Mouse (Mus musculus) CH12.LX (cell line): ENCODE measurements around the gene Abr. TPM values are rescaled to one million over a fixed set of nuclear protein-coding genes. Genes with fewer than 3 reads are reported as not detected.
A peak's percentile ranks its signal among the peaks of the same experiment; 100 is the strongest.

Source experiments
- DNase-seq: peaks from one replicate; pipeline ENCODE4 v3.0.0-alpha.2; 2013; ENCODE audit errors: extremely low read depth
- H3K27ac ChIP-seq: 2 replicates; pipeline ENCODE4 v1.5.1; 2012; ENCODE audit warnings: low read depth, mild to moderate bottlenecking, control low read depth, moderate library complexity; ENCODE audit not compliant: insufficient read depth
- H3K27me3 ChIP-seq: replicated peaks from 2 replicates; pipeline ENCODE3; 2012; ENCODE audit warnings: inconsistent platforms
- H3K36me3 ChIP-seq, 2 experiments: replicated peaks in 1 of 2; 2 replicates each; pipeline versions ENCODE3 to v1.6.1; 2012; ENCODE audit warnings: inconsistent platforms in 1 of 2, low read length in 1 of 2, mild to moderate bottlenecking in 1 of 2, mixed read lengths in 1 of 2, moderate library complexity in 1 of 2; ENCODE audit not compliant: control insufficient read depth in 1 of 2, insufficient read depth in 1 of 2
- H3K4me1 ChIP-seq, 2 experiments: 2 replicates each; pipeline ENCODE4 v1.6.1; 2012; ENCODE audit warnings: inconsistent platforms in 1 of 2, moderate library complexity in 1 of 2; ENCODE audit not compliant: insufficient read depth in 2 of 2, control insufficient read depth in 1 of 2
- H3K4me2 ChIP-seq: 2 replicates; pipeline ENCODE4 v1.6.1; 2012; ENCODE audit warnings: low read depth, mild to moderate bottlenecking, control low read depth; ENCODE audit not compliant: poor library complexity, insufficient read depth, severe bottlenecking
- H3K4me3 ChIP-seq, 3 experiments: fragments of 150-350 bp in 1 of 3; sonication (generic) in 1 of 3; replicated peaks in 1 of 3; 2 replicates each; pipeline versions ENCODE3 to v1.5.1; 2011 to 2012; ENCODE audit warnings: low read depth in 2 of 3, low read length in 2 of 3, mild to moderate bottlenecking in 2 of 3, moderate library complexity in 2 of 3, control low read depth in 1 of 3, improper control_type of control experiment in 1 of 3, inconsistent platforms in 1 of 3, mixed read lengths in 1 of 3; ENCODE audit not compliant: poor library complexity in 1 of 3
- H3K79me2 ChIP-seq: replicated peaks from 2 replicates; pipeline ENCODE4 v1.6.1; 2012; ENCODE audit warnings: mild to moderate bottlenecking, moderate library complexity; ENCODE audit not compliant: control insufficient read depth, poor library complexity, insufficient read depth, severe bottlenecking; ENCODE audit errors: extremely low read depth
- H3K9ac ChIP-seq: 2 replicates; pipeline ENCODE4 v1.6.1; 2012; ENCODE audit warnings: low read depth, mild to moderate bottlenecking, control low read depth, moderate library complexity; ENCODE audit not compliant: insufficient read depth
- H3K9me3 ChIP-seq: replicated peaks from 2 replicates; pipeline ENCODE3; 2012; ENCODE audit warnings: low read length, inconsistent platforms, mixed read lengths
- BHLHE40 ChIP-seq: IDR thresholded peaks from 2 replicates; pipeline ENCODE4 v1.6.1; 2011; ENCODE audit warnings: mild to moderate bottlenecking, low read depth, low read length, improper control_type of control experiment
- E2F4 ChIP-seq: IDR thresholded peaks from 2 replicates; pipeline ENCODE4 v1.6.1; 2011; ENCODE audit warnings: low read depth, low read length, improper control_type of control experiment; ENCODE audit not compliant: insufficient replicate concordance
- EP300 ChIP-seq: IDR thresholded peaks from 2 replicates; pipeline ENCODE4 v1.6.1; 2011; ENCODE audit warnings: low read length, improper control_type of control experiment
- ETS1 ChIP-seq: conservative IDR thresholded peaks from 2 replicates; pipeline ENCODE4 v1.6.1; 2012; ENCODE audit warnings: low read depth, mild to moderate bottlenecking, inconsistent platforms, low read length, improper control_type of control experiment, moderate library complexity
- HCFC1 ChIP-seq: IDR thresholded peaks from 2 replicates; pipeline ENCODE4 v1.6.1; 2012; ENCODE audit warnings: low read depth, mild to moderate bottlenecking, inconsistent platforms, low read length, improper control_type of control experiment
- JUN ChIP-seq: IDR thresholded peaks from 2 replicates; pipeline ENCODE4 v1.6.1; 2011; ENCODE audit warnings: low read depth, mild to moderate bottlenecking, low read length, improper control_type of control experiment, moderate library complexity; ENCODE audit not compliant: insufficient read depth
- JUND ChIP-seq: conservative IDR thresholded peaks from 2 replicates; pipeline ENCODE4 v1.6.1; 2011; ENCODE audit warnings: low read depth, low read length, improper control_type of control experiment
- MAFK ChIP-seq: IDR thresholded peaks from 2 replicates; pipeline ENCODE4 v1.6.1; 2011; ENCODE audit warnings: low read length, improper control_type of control experiment; ENCODE audit not compliant: insufficient replicate concordance
- MAX ChIP-seq: IDR thresholded peaks from 2 replicates; pipeline ENCODE4 v1.6.1; 2011; ENCODE audit warnings: low read length, improper control_type of control experiment
- MEF2A ChIP-seq: IDR thresholded peaks from 2 replicates; pipeline ENCODE4 v1.6.1; 2014; ENCODE audit warnings: low read depth, mild to moderate bottlenecking, inconsistent platforms, low read length, improper control_type of control experiment, borderline replicate concordance
- POLR2A ChIP-seq: IDR thresholded peaks from 2 replicates; pipeline ENCODE4 v1.6.1; 2011; ENCODE audit warnings: low read depth, mild to moderate bottlenecking, improper control_type of control experiment, low read length
- POLR2AphosphoS2 ChIP-seq: IDR thresholded peaks from 2 replicates; pipeline ENCODE4 v1.6.1; 2011; ENCODE audit warnings: low read depth, low read length, improper control_type of control experiment
- RAD21 ChIP-seq: IDR thresholded peaks from 2 replicates; pipeline ENCODE4 v1.6.1; 2011; ENCODE audit warnings: low read depth, mild to moderate bottlenecking, low read length, improper control_type of control experiment, moderate library complexity
- RCOR1 ChIP-seq: conservative IDR thresholded peaks from 2 replicates; pipeline ENCODE4 v1.6.1; 2012; ENCODE audit warnings: low read depth, mild to moderate bottlenecking, inconsistent platforms, low read length, improper control_type of control experiment
- SMC3 ChIP-seq: IDR thresholded peaks from 2 replicates; pipeline ENCODE4 v1.6.1; 2011; ENCODE audit warnings: low read depth, low read length, improper control_type of control experiment
- TBP ChIP-seq: conservative IDR thresholded peaks from 2 replicates; pipeline ENCODE4 v1.6.1; 2011; ENCODE audit warnings: low read depth, low read length, improper control_type of control experiment
- TCF12 ChIP-seq: IDR thresholded peaks from 2 replicates; pipeline ENCODE4 v1.6.1; 2014; ENCODE audit warnings: low read depth, mild to moderate bottlenecking, inconsistent platforms, low read length, improper control_type of control experiment
- USF1 ChIP-seq: IDR thresholded peaks from 2 replicates; pipeline ENCODE4 v1.6.1; 2014; ENCODE audit warnings: low read depth, mild to moderate bottlenecking, inconsistent platforms, low read length, improper control_type of control experiment
- ZC3H11A ChIP-seq: IDR thresholded peaks from 2 replicates; pipeline ENCODE4 v1.6.1; 2012; ENCODE audit warnings: low read depth, mild to moderate bottlenecking, inconsistent platforms, low read length, improper control_type of control experiment
- ZKSCAN1 ChIP-seq: IDR thresholded peaks from 2 replicates; pipeline ENCODE4 v1.6.1; 2012; ENCODE audit warnings: low read depth, inconsistent platforms, low read length, improper control_type of control experiment, borderline replicate concordance
- ZNF384 ChIP-seq: IDR thresholded peaks from 2 replicates; pipeline ENCODE4 v1.6.1; 2012; ENCODE audit warnings: low read depth, low read length, improper control_type of control experiment, inconsistent platforms
- dilution Hi-C: fragments of 300-500 bp; cut with MboI; formaldehyde crosslinking; loops from 2 replicates; pipeline ENCODE4 v1.14.3; 2020; ENCODE audit warnings: low sequenced_read_pairs; ENCODE audit not compliant: extremely low pct_unique_long_range_greater_than_20kb, extremely low pct_ligation_motif_present
- in situ Hi-C: fragments of 300-500 bp; cut with MboI; formaldehyde crosslinking; loops from 3 replicates; pipeline ENCODE4 v1.14.3; 2019; ENCODE audit warnings: low sequenced_read_pairs, low pct_ligation_motif_present, low pct_unique_long_range_greater_than_20kb, mixed read lengths
- polyA plus RNA-seq: library from polyadenylated mRNA; unstranded; fragments of >175 nt; gene quantifications from 2 replicates; pipeline ENCODE4 v1.2.1, GENCODE M21; 2012; ENCODE audit warnings: low read depth; ENCODE audit not compliant: insufficient read length
- total RNA-seq, 2 experiments: library from RNA; depleted of rRNA; stranded (reverse); fragments of 300-350 nt in 1 of 2; fragments of >200 nt in 1 of 2; gene quantifications; 2 replicates each; pipeline ENCODE4 v1.2.3; 2012 to 2014

The Abr gene
- total and polyA plus RNA-seq, 3 experiments: 21.0 to 49.5 (median 37.4) TPM

GRCm38 (mm10) chr11:76589746-76590145 is 32.4 kb downstream of the Abr start:
- Histone ChIP-seq H3K4me2 (peak overlapping the region; percentile 74), H3K27me3 (peaks cover 19% of the 10 kb centered on the region), H3K79me2 (no peaks in the 10 kb centered on the region), H3K4me3 (no peak overlapping the region), H3K27ac (peak overlapping the region; percentile 83), H3K4me1 (peaks cover 39 to 58% of the 10 kb centered on the region in 2 experiments), H3K9ac (peak overlapping the region; percentile 32; the same call in 1 of the 2 replicates), H3K36me3 (no peaks in the 10 kb centered on the region), H3K9me3 (peaks cover 2% of the 10 kb centered on the region)
- 0 out of 2 replicates have a peak, but pooled peaks have one; percentile 44 for TF ChIP-seq RCOR1
- no peak for TF ChIP-seq ZNF384
- TF ChIP-seq RAD21: no peak
- TF ChIP-seq POLR2A: peak; percentile 56
- TF ChIP-seq EP300: peak; percentile 80
- TF ChIP-seq JUN: peak; percentile 59
- TF ChIP-seq TBP: 0 out of 2 replicates have a peak, but pooled peaks have one; percentile 56
- TF ChIP-seq JUND: peak; percentile 77
- no peak for TF ChIP-seq ZKSCAN1
- 0 out of 2 replicates have a peak, but pooled peaks have one; percentile 20 for TF ChIP-seq MAX
- peak; percentile 56; the same call in 1 of the 2 replicates for TF ChIP-seq MAFK
- no peak for TF ChIP-seq SMC3
- TF ChIP-seq TCF12: 0 out of 2 replicates have a peak, but pooled peaks have one; percentile 43
- TF ChIP-seq POLR2AphosphoS2: no peak
- TF ChIP-seq BHLHE40: peak; percentile 92
- TF ChIP-seq USF1: no peak
- no peak for TF ChIP-seq ZC3H11A
- no peak for TF ChIP-seq E2F4
- peak; percentile 51; the same call in 1 of the 2 replicates for TF ChIP-seq HCFC1
- TF ChIP-seq ETS1: peak; percentile 85
- TF ChIP-seq MEF2A: peak; percentile 30; the same call in 1 of the 2 replicates
- DNase-seq: peak; percentile 90
- in situ Hi-C loops: no loop called here
- dilution Hi-C loops: no loop called here
